14 mouse cellular contexts compared by ENCODE assay signal in genomic region chr5:116588836-116589235, GRCm38 (mm10). TPM values are rescaled to one million over a fixed set of nuclear protein-coding genes. Genes with fewer than 3 reads are reported as not detected.
DNase-seq lines count a peak whose midpoint lies in the region; ATAC-seq and TF ChIP-seq lines count a peak whose summit lies in the region.
"Had no signal": no experiment of that assay in that cellular context is flagged by ENCODE, and none has a peak within 500 bp of the region (broad histone marks: within the 10 kb centered on the region; RNA-seq: fewer than 3 reads in every experiment).

No protein-coding gene starts in this region.

- no peak overlapping the region for H3K27ac ChIP-seq in forebrain, embryonic 12.5 days
- peak overlapping the region; percentile 16; the same call in 1 of the 2 replicates for H3K27ac ChIP-seq in hindbrain, postnatal 0 days
- no peak overlapping the region for H3K27ac ChIP-seq in neural tube, embryonic 15.5 days (replicated peaks)
- H3K27ac ChIP-seq: heart, embryonic 10.5 days; limb, embryonic 13.5 days; stomach, embryonic 15.5 days had no signal

- WGBS in forebrain, embryonic 12.5 days = 55% methylated on average over 10 of the region's 10 CpGs
- WGBS in hindbrain, postnatal 0 days = 19% methylated on average over 10 of the region's 10 CpGs
- 32% methylated on average over 10 of the region's 10 CpGs for WGBS in neural tube, embryonic 15.5 days

- intact Hi-C loops in heart, postnatal 14 days (cut with DNase I) = no loop called here

- TF ChIP-seq CTCF in hindbrain, postnatal 0 days (IDR thresholded peaks at IDR 0.05; ENCODE audit: low read depth) = no peak

- H3K27me3 ChIP-seq in forebrain, embryonic 12.5 days = no peaks in the 10 kb centered on the region
- H3K27me3 ChIP-seq in hindbrain, postnatal 0 days (ENCODE audit: insufficient read depth, low read length) = no peaks in the 10 kb centered on the region
- H3K27me3 ChIP-seq in neural tube, embryonic 15.5 days (replicated peaks) = no peaks in the 10 kb centered on the region
- H3K27me3 ChIP-seq: CH12.LX had no signal

- ATAC-seq in forebrain, embryonic 12.5 days (ENCODE audit: low FRiP score) = no peak
- ATAC-seq in hindbrain, postnatal 0 days = no peak
- ATAC-seq in neural tube, embryonic 15.5 days (ENCODE audit: low FRiP score) = no peak
- ATAC-seq in erythroblast, adult 5-6 weeks (replicated peaks; ENCODE audit: low FRiP score, poor library complexity, severe bottlenecking) = no peak

- peaks cover 75% of the 10 kb centered on the region for H3K4me1 ChIP-seq in forebrain, embryonic 12.5 days
- H3K4me1 ChIP-seq in hindbrain, postnatal 0 days (ENCODE audit: insufficient read depth, low read length) = 0 out of 2 replicates have a peak, but pooled peaks cover 4% of the 10 kb centered on the region
- peaks cover 66% of the 10 kb centered on the region for H3K4me1 ChIP-seq in neural tube, embryonic 15.5 days
- H3K4me1 ChIP-seq: limb, embryonic 13.5 days; stomach, embryonic 15.5 days had no signal

- no peaks in the 10 kb centered on the region for H3K36me3 ChIP-seq in forebrain, embryonic 12.5 days (replicated peaks)
- H3K36me3 ChIP-seq in hindbrain, postnatal 0 days (ENCODE audit: insufficient read depth, low read length) = no peaks in the 10 kb centered on the region
- H3K36me3 ChIP-seq in neural tube, embryonic 15.5 days = no peaks in the 10 kb centered on the region
- H3K36me3 ChIP-seq: heart, embryonic 10.5 days; limb, embryonic 13.5 days; stomach, embryonic 15.5 days had no signal

- peak overlapping the region; percentile 80; the same call in 1 of the 2 replicates for H3K9ac ChIP-seq in forebrain, embryonic 12.5 days
- peak overlapping the region; percentile 55 for H3K9ac ChIP-seq in hindbrain, postnatal 0 days (replicated peaks; ENCODE audit: low read length)
- peak overlapping the region; percentile 78 for H3K9ac ChIP-seq in neural tube, embryonic 15.5 days (replicated peaks)
- H3K9ac ChIP-seq: limb, embryonic 13.5 days; stomach, embryonic 15.5 days had no signal

- peak overlapping the region; percentile 65 for H3K4me3 ChIP-seq in forebrain, embryonic 12.5 days (replicated peaks)
- peak overlapping the region; percentile 55 for H3K4me3 ChIP-seq in hindbrain, postnatal 0 days (ENCODE audit: low read length)
- H3K4me3 ChIP-seq in neural tube, embryonic 15.5 days (replicated peaks) = peak overlapping the region; percentile 71
- H3K4me3 ChIP-seq: heart, embryonic 10.5 days; limb, embryonic 13.5 days; stomach, embryonic 15.5 days had no signal

- DNase-seq in right cerebral cortex, adult 2 months (ENCODE audit: low spot score in 2 of 2) = peak; percentile 19 to 40
- DNase-seq in right cerebral cortex, postnatal 4 days = no peak
- DNase-seq in hindbrain, postnatal 0 days (ENCODE audit: low spot score) = peak; percentile 39
- no peak for DNase-seq in heart, adult 18-20 months
- no peak for DNase-seq in heart, postnatal 14 days
- DNase-seq: adrenal gland, postnatal 36 days; right cerebral cortex, adult 18-20 months had no signal

- H3K4me2 ChIP-seq in forebrain, embryonic 12.5 days = peak overlapping the region; percentile 81
- H3K4me2 ChIP-seq in hindbrain, postnatal 0 days (ENCODE audit: low read depth, low read length) = peak overlapping the region; percentile 82
- peak overlapping the region; percentile 77 for H3K4me2 ChIP-seq in neural tube, embryonic 15.5 days
- H3K4me2 ChIP-seq: limb, embryonic 13.5 days; stomach, embryonic 15.5 days had no signal

- H3K9me3 ChIP-seq in forebrain, embryonic 12.5 days = no peaks in the 10 kb centered on the region
- H3K9me3 ChIP-seq in hindbrain, postnatal 0 days (ENCODE audit: low read length) = no peaks in the 10 kb centered on the region
- no peaks in the 10 kb centered on the region for H3K9me3 ChIP-seq in neural tube, embryonic 15.5 days (replicated peaks)
- H3K9me3 ChIP-seq: stomach, embryonic 15.5 days had no signal

RNA-seq across cellular contexts. Expression of gene Srrm4, which starts 2.8 kb away (rescaled TPM):
- 21.6 and 22.4 TPM in 2 replicates for polyA plus RNA-seq in forebrain, embryonic 12.5 days (2016; fragmentation: Nextera tagmentation; extraction: Ambion mirVana)
- 5.9 and 6.6 TPM in 2 replicates for total RNA-seq in hindbrain, postnatal 0 days (2014; rRNA removed)
- 11.8 and 12.5 TPM in 2 replicates for polyA plus RNA-seq in hindbrain, postnatal 0 days (2015; fragmentation: Nextera tagmentation; extraction: Ambion mirVana)
- polyA plus RNA-seq in neural tube, embryonic 15.5 days (2015; fragmentation: Nextera tagmentation; extraction: Ambion mirVana) = 12.3 and 15.6 TPM in 2 replicates
- not detected in 2 replicates for total RNA-seq in erythroblast, adult 5-6 weeks (2015; ENCODE audit: low replicate concordance)
- not detected in 2 replicates for total RNA-seq in erythroblast, adult 5-6 weeks (2017; ENCODE audit: low replicate concordance)
- 10 to 100 TPM in 1 of 2 experiments, 1 to 10 TPM in 1; 7.2 to 12.0 TPM for total RNA-seq in heart, adult 18-20 months (2021)
- total RNA-seq in heart, postnatal 14 days (2021) = 1 to 10 TPM; 4.7 to 6.3 TPM
- total RNA-seq: CH12.LX had no signal

Comparison
In these comparisons a context has a peak if more than half of its experiments do, and no peak if none do; other contexts are left out.
1. DNase-seq: peak in right cerebral cortex, adult 2 months (2 of 2) and hindbrain, postnatal 0 days (single experiment); none in right cerebral cortex, postnatal 4 days (single experiment), heart, adult 18-20 months (0 of 2) and heart, postnatal 14 days (0 of 2).
2. Peak in every context shown above with its lines, with median percentiles within 50 percentile points of each other: H3K4me2 ChIP-seq, H3K4me3 ChIP-seq and H3K9ac ChIP-seq.